ENCODE assay signal across 10 mouse cellular contexts in genomic region chr11:80499550-80499952, GRCm38 (mm10). TPM values are rescaled to one million over a fixed set of nuclear protein-coding genes. Genes with fewer than 3 reads are reported as not detected.
DNase-seq lines count a peak whose midpoint lies in the region; ATAC-seq and TF ChIP-seq lines count a peak whose summit lies in the region.
"Had no signal": no experiment of that assay in that cellular context is flagged by ENCODE, and none has a peak within 500 bp of the region (broad histone marks: within the 10 kb centered on the region; RNA-seq: fewer than 3 reads in every experiment).

No protein-coding gene starts in this region.

- no peak overlapping the region for H3K4me2 ChIP-seq in heart, embryonic 16.5 days (ENCODE audit: low read depth, low read length)
- H3K4me2 ChIP-seq in hindbrain, embryonic 16.5 days (ENCODE audit: low read length): no peak overlapping the region

- ATAC-seq in heart, embryonic 16.5 days (replicated peaks; ENCODE audit: extremely low read depth, insufficient read depth, low FRiP score): 0 out of 2 replicates have a peak, but pooled peaks have one; percentile 26
- ATAC-seq in hindbrain, embryonic 16.5 days: no peak
- ATAC-seq: activated CD4-positive, CD25-positive, alpha-beta regulatory T cell, adult 4 months had no signal

- TF ChIP-seq POLR2A in cortical plate, adult 2 months (IDR thresholded peaks at IDR 0.05; ENCODE audit: extremely low read depth, insufficient read depth, low read length): no peak

- no peak overlapping the region for H3K4me3 ChIP-seq in heart, embryonic 16.5 days (ENCODE audit: low read length)
- H3K4me3 ChIP-seq in C2C12 (ENCODE audit: insufficient read depth, poor library complexity, severe bottlenecking): no peak overlapping the region
- no peak overlapping the region for H3K4me3 ChIP-seq in cortical plate, adult 2 months (ENCODE audit: insufficient read depth, low read length)
- no peak overlapping the region for H3K4me3 ChIP-seq in hindbrain, embryonic 16.5 days (ENCODE audit: low read length)

- no peaks in the 10 kb centered on the region for H3K79me3 ChIP-seq in C2C12 (ENCODE audit: low read depth)

- no peak for DNase-seq in heart, postnatal 14 days
- DNase-seq in cerebellum, adult 8-10 months: no peak
- no peak for DNase-seq in ovary, postnatal 36 days (ENCODE audit: low spot score)
- no peak for DNase-seq in kidney, postnatal 36 days

- no peak for TF ChIP-seq CTCF in C2C12 (IDR thresholded peaks at IDR 0.05; ENCODE audit: control insufficient read depth, insufficient read depth, insufficient read length)
- TF ChIP-seq CTCF in cortical plate, adult 2 months (IDR thresholded peaks at IDR 0.05; ENCODE audit: extremely low read depth, insufficient read depth, low read length): no peak

- 72% methylated on average over 4 of the region's 4 CpGs for WGBS in heart, embryonic 16.5 days
- WGBS in hindbrain, embryonic 16.5 days: 60% methylated on average over 4 of the region's 4 CpGs

- no peak overlapping the region for H3K9ac ChIP-seq in heart, embryonic 16.5 days (ENCODE audit: low read length)
- H3K9ac ChIP-seq in hindbrain, embryonic 16.5 days (ENCODE audit: low read depth, low read length): no peak overlapping the region
- H3K9ac ChIP-seq: liver, embryonic 14.5 days had no signal

- no peak overlapping the region for H3ac ChIP-seq in C2C12 (ENCODE audit: control insufficient read depth, insufficient read length, low read depth)

- intact Hi-C loops in heart, postnatal 14 days (cut with DNase I): no loop called here

- no peaks in the 10 kb centered on the region for H3K9me3 ChIP-seq in heart, embryonic 16.5 days (replicated peaks; ENCODE audit: control insufficient read depth, low read length)
- H3K9me3 ChIP-seq in hindbrain, embryonic 16.5 days (ENCODE audit: control insufficient read depth, low read length): no peaks in the 10 kb centered on the region

- H3K4me1 ChIP-seq in heart, embryonic 16.5 days (ENCODE audit: control insufficient read depth, insufficient read depth, low read length): peaks cover 20% of the 10 kb centered on the region
- H3K4me1 ChIP-seq in cortical plate, adult 2 months (ENCODE audit: control insufficient read depth, insufficient read depth, low read length): peaks cover 27% of the 10 kb centered on the region
- peaks cover 26% of the 10 kb centered on the region for H3K4me1 ChIP-seq in hindbrain, embryonic 16.5 days (ENCODE audit: control insufficient read depth, insufficient read depth, low read depth, low read length)

- no peaks in the 10 kb centered on the region for H3K27me3 ChIP-seq in heart, embryonic 16.5 days (ENCODE audit: control insufficient read depth, insufficient read depth, low read length)
- no peaks in the 10 kb centered on the region for H3K27me3 ChIP-seq in C2C12 (ENCODE audit: control insufficient read depth, insufficient read depth, insufficient read length)
- no peaks in the 10 kb centered on the region for H3K27me3 ChIP-seq in hindbrain, embryonic 16.5 days (replicated peaks; ENCODE audit: control insufficient read depth, insufficient read depth, low read length)

- H3K27ac ChIP-seq in heart, embryonic 16.5 days (ENCODE audit: low read length): peak overlapping the region; percentile 30
- peak overlapping the region; percentile 69; the same call in 1 of the 2 replicates for H3K27ac ChIP-seq in cortical plate, adult 2 months (ENCODE audit: insufficient read depth, low read length)
- H3K27ac ChIP-seq in hindbrain, embryonic 16.5 days (ENCODE audit: low read depth, low read length): peak overlapping the region; percentile 79
- H3K27ac ChIP-seq: liver, embryonic 14.5 days had no signal

- H3K36me3 ChIP-seq in heart, embryonic 16.5 days (ENCODE audit: control insufficient read depth, insufficient read depth): no peaks in the 10 kb centered on the region
- H3K36me3 ChIP-seq in C2C12 (ENCODE audit: control insufficient read depth, insufficient read depth): no peaks in the 10 kb centered on the region
- no peaks in the 10 kb centered on the region for H3K36me3 ChIP-seq in hindbrain, embryonic 16.5 days (ENCODE audit: control insufficient read depth, insufficient read depth, low read length)

- no peaks in the 10 kb centered on the region for H3K79me2 ChIP-seq in C2C12 (ENCODE audit: control insufficient read depth, insufficient read depth)

TF ChIP-seq in C2C12, 6 proteins besides CTCF, POLR2A, EP300 and RAD21:
- no peak for TF ChIP-seq FOSL1 (IDR thresholded peaks at IDR 0.05; ENCODE audit: insufficient read depth, low read length, poor library complexity, severe bottlenecking)
- no peak for TF ChIP-seq CEBPB (IDR thresholded peaks at IDR 0.05; ENCODE audit: low read depth)
- TF ChIP-seq MYOD1 (IDR thresholded peaks at IDR 0.05; ENCODE audit: control insufficient read depth, insufficient read length, low read depth): peak; percentile 89
- peak; percentile 64 for TF ChIP-seq MAX (IDR thresholded peaks at IDR 0.05)
- no peak for TF ChIP-seq USF1 (IDR thresholded peaks at IDR 0.05; ENCODE audit: low read depth)
- TF ChIP-seq MYOG (IDR thresholded peaks at IDR 0.05; ENCODE audit: control insufficient read depth, extremely low read depth, insufficient read length): no peak

RNA-seq across cellular contexts. Expression of gene Cdk5r1, which starts 22.7 kb away (rescaled TPM):
- 0.30 and 0.55 TPM in 2 replicates for polyA plus RNA-seq in heart, embryonic 16.5 days (2015; fragmentation: Nextera tagmentation; extraction: Ambion mirVana)
- 1 to 10 TPM in 1 of 2 experiments, under 1 TPM in 1; 0.98 to 1.1 TPM for total RNA-seq in heart, postnatal 14 days (2021)
- 4.7 TPM for polyA plus RNA-seq in C2C12 (2012; fragmentation: generic; extraction: Trizol)
- 215 and 234 TPM in 2 replicates for polyA plus RNA-seq in cortical plate, adult 2 months (2012; rRNA removed)
- polyA plus RNA-seq in hindbrain, embryonic 16.5 days (2015; fragmentation: Nextera tagmentation; extraction: Ambion mirVana): 77.3 and 81.1 TPM in 2 replicates

Comparison
In these comparisons a context has a peak if more than half of its experiments do, and no peak if none do; other contexts are left out.
1. RNA of gene Cdk5r1, which starts 22.7 kb away (polyA plus RNA-seq): 215 to 234 TPM in cortical plate, adult 2 months and 77.3 to 81.1 TPM in hindbrain, embryonic 16.5 days; 4.7 TPM in C2C12 (single experiment) and 0.30 to 0.55 TPM in heart, embryonic 16.5 days; every median in the first group is over 10 times any median in the second.
2. Peak in every context shown above with its lines, with median percentiles within 50 percentile points of each other: H3K27ac ChIP-seq.